Mouse (Mus musculus): ENCODE measurements around the gene Acsl5.

DNA sequence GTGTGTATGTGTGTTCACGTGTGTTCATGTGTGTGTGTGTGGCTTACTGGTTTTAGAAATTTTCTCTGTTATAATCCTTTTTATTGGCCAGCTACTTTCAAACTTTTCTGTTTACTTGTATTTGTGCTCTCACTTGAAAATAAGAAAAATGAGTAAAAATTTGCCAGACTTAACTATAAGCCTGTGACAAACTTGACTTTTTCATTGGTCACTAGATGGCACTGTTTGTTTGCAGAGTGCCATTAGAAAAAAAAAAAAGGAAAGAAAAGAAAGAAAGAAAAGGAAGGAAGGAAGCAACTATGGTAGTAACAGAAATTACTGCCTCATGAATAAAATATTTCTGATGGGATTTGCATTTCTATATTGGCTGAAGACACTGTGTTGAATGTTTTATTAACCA is 84.1 kb downstream of the Acsl5 start:
- TF ChIP-seq CTCF (IDR thresholded peaks at IDR 0.05; ENCODE audit: control insufficient read depth, insufficient read depth, insufficient read length) = no peak
- no peak for TF ChIP-seq USF1 (IDR thresholded peaks at IDR 0.05; ENCODE audit: low read depth)
- TF ChIP-seq MYOG (IDR thresholded peaks at IDR 0.05; ENCODE audit: control insufficient read depth, extremely low read depth, insufficient read length) = no peak
- TF ChIP-seq MAX (IDR thresholded peaks at IDR 0.05) = no peak
- no peak for TF ChIP-seq MYOD1 (IDR thresholded peaks at IDR 0.05; ENCODE audit: control insufficient read depth, insufficient read length, low read depth)
- TF ChIP-seq CEBPB (IDR thresholded peaks at IDR 0.05; ENCODE audit: low read depth) = no peak
- TF ChIP-seq FOSL1 (IDR thresholded peaks at IDR 0.05; ENCODE audit: insufficient read depth, low read length, poor library complexity, severe bottlenecking) = no peak
